Mouse (Mus musculus) MEL (cell line): ENCODE measurements around the gene Tmprss2. TPM values are rescaled to one million over a fixed set of nuclear protein-coding genes. Genes with fewer than 3 reads are reported as not detected.

ENCODE experiments used
- DNase-seq: peaks from one replicate; pipeline ENCODE4 v3.0.0; 2011; ENCODE audit warnings: low read depth, low spot score
- H3K27ac ChIP-seq: 2 replicates; pipeline ENCODE4 v1.5.1; 2012; ENCODE audit warnings: low read depth, mild to moderate bottlenecking, control low read depth, low read length, moderate library complexity; ENCODE audit not compliant: control insufficient read depth
- H3K27me3 ChIP-seq, 2 experiments: fragments of 150-350 bp in 1 of 2; sonication (generic) in 1 of 2; 2 replicates each; pipeline ENCODE4 v1.6.1; 2012; ENCODE audit warnings: low read length in 2 of 2, mild to moderate bottlenecking in 2 of 2, improper control_type of control experiment in 1 of 2, moderate library complexity in 1 of 2; ENCODE audit not compliant: insufficient read depth in 2 of 2, control insufficient read depth in 1 of 2
- H3K36me3 ChIP-seq, 2 experiments: 2 replicates each; pipeline ENCODE4 v1.6.1; 2012 to 2014; ENCODE audit warnings: low read length in 2 of 2, improper control_type of control experiment in 1 of 2, inconsistent platforms in 1 of 2, mild to moderate bottlenecking in 1 of 2; ENCODE audit not compliant: insufficient read depth in 2 of 2, control insufficient read depth in 1 of 2
- H3K4me1 ChIP-seq, 2 experiments: fragments of 150-350 bp in 1 of 2; sonication (generic) in 1 of 2; 2 replicates each; pipeline ENCODE4 v1.6.1; 2012; ENCODE audit warnings: low read length in 2 of 2, improper control_type of control experiment in 1 of 2, mild to moderate bottlenecking in 1 of 2; ENCODE audit not compliant: insufficient read depth in 2 of 2, control insufficient read depth in 1 of 2
- H3K4me3 ChIP-seq, 2 experiments: fragments of 150-350 bp in 1 of 2; sonication (generic) in 1 of 2; 2 replicates each; pipeline ENCODE4 v1.5.1; 2012; ENCODE audit warnings: low read depth in 2 of 2, low read length in 2 of 2, mild to moderate bottlenecking in 2 of 2, moderate library complexity in 2 of 2, control low read depth in 1 of 2, improper control_type of control experiment in 1 of 2; ENCODE audit not compliant: control insufficient read depth in 1 of 2, insufficient read depth in 1 of 2
- H3K79me2 ChIP-seq: 2 replicates; pipeline ENCODE4 v1.6.1; 2012; ENCODE audit warnings: mild to moderate bottlenecking, low read length, moderate library complexity; ENCODE audit not compliant: control insufficient read depth, poor library complexity, insufficient read depth
- H3K9ac ChIP-seq: 2 replicates; pipeline ENCODE4 v1.6.1; 2012; ENCODE audit warnings: low read depth, mild to moderate bottlenecking, control low read depth, low read length, moderate library complexity; ENCODE audit not compliant: control insufficient read depth, poor library complexity, severe bottlenecking
- H3K9me3 ChIP-seq: fragments of 150-350 bp; sonication (generic); replicated peaks from 2 replicates; pipeline ENCODE4 v1.6.1; 2012; ENCODE audit warnings: mild to moderate bottlenecking, low read length, improper control_type of control experiment, moderate library complexity; ENCODE audit not compliant: insufficient read depth
- BHLHE40 ChIP-seq: IDR thresholded peaks from 2 replicates; pipeline ENCODE4 v1.6.1; 2012; ENCODE audit warnings: low read depth, mild to moderate bottlenecking, inconsistent platforms, low read length, improper control_type of control experiment, borderline replicate concordance
- CHD1 ChIP-seq: IDR thresholded peaks from 2 replicates; pipeline ENCODE4 v1.6.1; 2012; ENCODE audit warnings: low read depth, mild to moderate bottlenecking, inconsistent platforms, low read length, improper control_type of control experiment
- CTCF ChIP-seq, 3 experiments: IDR thresholded peaks in 2 of 3; conservative IDR thresholded peaks in 1 of 3; 2 replicates each; pipeline ENCODE4 v1.5.1; 2011 to 2012; ENCODE audit warnings: low read length in 3 of 3, low read depth in 2 of 3, mild to moderate bottlenecking in 2 of 3, improper control_type of control experiment in 1 of 3, inconsistent platforms in 1 of 3, mixed read lengths in 1 of 3, moderate library complexity in 1 of 3; ENCODE audit not compliant: control insufficient read depth in 1 of 3, insufficient read depth in 1 of 3, poor library complexity in 1 of 3, severe bottlenecking in 1 of 3
- EP300 ChIP-seq, 2 experiments: IDR thresholded peaks; 2 replicates each; pipeline ENCODE4 v1.6.1; 2011; ENCODE audit warnings: improper control_type of control experiment in 2 of 2, low read length in 2 of 2, low read depth in 1 of 2, mild to moderate bottlenecking in 1 of 2
- GABPA ChIP-seq: IDR thresholded peaks from 2 replicates; pipeline ENCODE4 v1.6.1; 2012; ENCODE audit warnings: low read depth, mild to moderate bottlenecking, inconsistent platforms, low read length, improper control_type of control experiment, moderate library complexity
- GATA1 ChIP-seq: IDR thresholded peaks from 2 replicates; pipeline ENCODE4 v1.6.1; 2011; ENCODE audit warnings: low read depth, low read length, improper control_type of control experiment
- HCFC1 ChIP-seq: IDR thresholded peaks from 2 replicates; pipeline ENCODE4 v1.6.1; 2012; ENCODE audit warnings: low read depth, mild to moderate bottlenecking, inconsistent platforms, low read length, improper control_type of control experiment, moderate library complexity
- JUND ChIP-seq: IDR thresholded peaks from 2 replicates; pipeline ENCODE4 v1.6.1; 2011; ENCODE audit warnings: low read depth, mild to moderate bottlenecking, improper control_type of control experiment, low read length
- KAT2A ChIP-seq: conservative IDR thresholded peaks from 2 replicates; pipeline ENCODE4 v1.6.1; 2012; ENCODE audit warnings: low read depth, low read length, improper control_type of control experiment, inconsistent platforms
- MAX ChIP-seq: IDR thresholded peaks from 2 replicates; pipeline ENCODE4 v1.6.1; 2011; ENCODE audit warnings: low read length, improper control_type of control experiment
- MAZ ChIP-seq: IDR thresholded peaks from 2 replicates; pipeline ENCODE4 v1.6.1; 2012; ENCODE audit warnings: low read depth, mild to moderate bottlenecking, inconsistent platforms, low read length, improper control_type of control experiment
- MEF2A ChIP-seq: IDR thresholded peaks from 2 replicates; pipeline ENCODE4 v1.6.1; 2014; ENCODE audit warnings: low read depth, mild to moderate bottlenecking, inconsistent platforms, low read length, improper control_type of control experiment; ENCODE audit not compliant: poor library complexity, insufficient replicate concordance, severe bottlenecking; ENCODE audit errors: extremely low read depth
- MXI1 ChIP-seq: IDR thresholded peaks from 2 replicates; pipeline ENCODE4 v1.6.1; 2011; ENCODE audit warnings: mild to moderate bottlenecking, low read depth, low read length, improper control_type of control experiment
- NRF1 ChIP-seq: IDR thresholded peaks from 2 replicates; pipeline ENCODE4 v1.6.1; 2014; ENCODE audit warnings: low read depth, mild to moderate bottlenecking, inconsistent platforms, low read length, improper control_type of control experiment, moderate library complexity; ENCODE audit not compliant: poor library complexity, insufficient read depth, severe bottlenecking
- POLR2A ChIP-seq, 2 experiments: IDR thresholded peaks; 2 replicates each; pipeline ENCODE4 v1.6.1; 2011 to 2012; ENCODE audit warnings: low read length in 2 of 2, mild to moderate bottlenecking in 2 of 2, control low read depth in 1 of 2, improper control_type of control experiment in 1 of 2, low read depth in 1 of 2, moderate library complexity in 1 of 2; ENCODE audit not compliant: control insufficient read depth in 1 of 2, insufficient read depth in 1 of 2, poor library complexity in 1 of 2
- POLR2AphosphoS2 ChIP-seq: IDR thresholded peaks from 2 replicates; pipeline ENCODE4 v1.6.1; 2011; ENCODE audit warnings: low read length, improper control_type of control experiment
- RAD21 ChIP-seq: IDR thresholded peaks from 2 replicates; pipeline ENCODE4 v1.6.1; 2011; ENCODE audit warnings: mild to moderate bottlenecking, low read depth, low read length, improper control_type of control experiment
- SMC3 ChIP-seq: IDR thresholded peaks from 2 replicates; pipeline ENCODE4 v1.6.1; 2011; ENCODE audit warnings: low read depth, low read length, improper control_type of control experiment
- TAL1 ChIP-seq: IDR thresholded peaks from 2 replicates; pipeline ENCODE4 v1.6.1; 2012; ENCODE audit warnings: mild to moderate bottlenecking, inconsistent platforms, low read length, moderate library complexity, mixed read lengths
- TBP ChIP-seq: IDR thresholded peaks from 2 replicates; pipeline ENCODE4 v1.8.0; 2011; ENCODE audit warnings: low read depth, low read length, improper control_type of control experiment
- TCF12 ChIP-seq: IDR thresholded peaks from 2 replicates; pipeline ENCODE4 v1.6.1; 2014; ENCODE audit warnings: low read depth, mild to moderate bottlenecking, inconsistent platforms, low read length, improper control_type of control experiment, moderate library complexity
- UBTF ChIP-seq: IDR thresholded peaks from 2 replicates; pipeline ENCODE4 v1.6.1; 2012; ENCODE audit warnings: low read depth, mild to moderate bottlenecking, inconsistent platforms, low read length, improper control_type of control experiment, moderate library complexity, borderline replicate concordance; ENCODE audit not compliant: insufficient read depth
- USF1 ChIP-seq: IDR thresholded peaks from 2 replicates; pipeline ENCODE4 v1.6.1; 2014; ENCODE audit warnings: low read depth, mild to moderate bottlenecking, inconsistent platforms, low read length, improper control_type of control experiment, moderate library complexity
- USF2 ChIP-seq, 2 experiments: IDR thresholded peaks; 2 replicates each; pipeline ENCODE4 v1.6.1; 2011 to 2012; ENCODE audit warnings: improper control_type of control experiment in 2 of 2, low read length in 2 of 2, borderline replicate concordance in 1 of 2, inconsistent platforms in 1 of 2, low read depth in 1 of 2, mild to moderate bottlenecking in 1 of 2; ENCODE audit not compliant: insufficient read depth in 1 of 2
- ZKSCAN1 ChIP-seq: IDR thresholded peaks from 2 replicates; pipeline ENCODE4 v1.6.1; 2012; ENCODE audit warnings: low read depth, mild to moderate bottlenecking, inconsistent platforms, low read length, improper control_type of control experiment, moderate library complexity
- polyA plus RNA-seq, 2 experiments: library from polyadenylated mRNA; stranded (reverse) in 1 of 2; unstranded in 1 of 2; fragments of >175 nt in 1 of 2; fragments of >200 nt in 1 of 2; gene quantifications; 2 replicates each; pipeline versions ENCODE4 v1.2.1 to v1.2.4; 2012; ENCODE audit warnings: low replicate concordance in 2 of 2, low read depth in 1 of 2; ENCODE audit not compliant: insufficient read length in 2 of 2, insufficient read depth in 1 of 2, missing spikeins in 1 of 2
- total RNA-seq: library from RNA; depleted of rRNA; stranded (reverse); fragments of 300-350 nt; gene quantifications from 2 replicates; pipeline ENCODE4 v1.2.3, GENCODE M21; 2012

Gene Tmprss2
- total and polyA plus RNA-seq, 3 experiments, result not detected

GRCm38 (mm10) chr16:97534448-97534847, 76.5 kb downstream of the Tmprss2 start:
- Histone ChIP-seq H3K27ac (no peak overlapping the region), H3K79me2 (no peaks in the 10 kb centered on the region), H3K4me3 (peak overlapping the region; percentile 78 to 92), H3K9ac (peak overlapping the region; percentile 60)
- no peak for DNase-seq
- TF ChIP-seq CHD1, result no peak
- no peak for TF ChIP-seq RAD21
- TF ChIP-seq NRF1, result no peak
- TF ChIP-seq USF2 (IDR thresholded peaks at IDR 0.05; ENCODE audit: borderline replicate concordance in 1 of 2, insufficient read depth in 1 of 2, low read depth in 1 of 2, low read length in 2 of 2), result no peak
- no peak for TF ChIP-seq TCF12
- TF ChIP-seq MAZ, result no peak
- no peak for TF ChIP-seq KAT2A
- no peak for TF ChIP-seq TAL1
- no peak for TF ChIP-seq GATA1
- TF ChIP-seq POLR2A (IDR thresholded peaks at IDR 0.05; ENCODE audit: control insufficient read depth in 1 of 2, insufficient read depth in 1 of 2, low read depth in 1 of 2, low read length in 2 of 2, poor library complexity in 1 of 2), result no peak
- TF ChIP-seq USF1, result no peak
- no peak for TF ChIP-seq HCFC1
- TF ChIP-seq ZKSCAN1, result no peak
- no peak for TF ChIP-seq UBTF
- TF ChIP-seq CTCF (IDR thresholded peaks at IDR 0.05 in 2 of 3, conservative IDR thresholded peaks at IDR 0.05 in 1 of 3; ENCODE audit: control insufficient read depth in 1 of 3, insufficient read depth in 1 of 3, low read depth in 2 of 3, low read length in 3 of 3, poor library complexity in 1 of 3, severe bottlenecking in 1 of 3), result no peak
- TF ChIP-seq, all 39 proteins: peak for 0
- H3K9me3 ChIP-seq, result no peaks in the 10 kb centered on the region
- no peaks in the 10 kb centered on the region for H3K27me3 ChIP-seq
- H3K4me1 ChIP-seq, result peaks cover 6 to 14% of the 10 kb centered on the region in 2 experiments; a peak in 3 of 4 replicates
- H3K36me3 ChIP-seq, result peaks cover 0 to 3% of the 10 kb centered on the region in 2 experiments; a peak in 1 of 4 replicates

GRCm38 (mm10) chr16:97533751-97534150, 77.2 kb downstream of the Tmprss2 start:
- Histone ChIP-seq H3K36me3 (peaks cover 0 to 3% of the 10 kb centered on the region in 2 experiments; a peak in 1 of 4 replicates), H3K9me3 (no peaks in the 10 kb centered on the region), H3K9ac (no peak overlapping the region), H3K79me2 (no peaks in the 10 kb centered on the region), H3K27me3 (no peaks in the 10 kb centered on the region), H3K27ac (no peak overlapping the region), H3K4me3 (no peak overlapping the region), H3K4me1 (peaks cover 6 to 14% of the 10 kb centered on the region in 2 experiments; a peak in 3 of 4 replicates)
- DNase-seq, result no peak
- TF ChIP-seq MAZ (no peak), MAX (no peak), POLR2AphosphoS2 (no peak), SMC3 (no peak), GATA1 (no peak), EP300 (IDR thresholded peaks at IDR 0.05; ENCODE audit: low read depth in 1 of 2, low read length in 2 of 2) (no peak), MEF2A (no peak), POLR2A (IDR thresholded peaks at IDR 0.05; ENCODE audit: control insufficient read depth in 1 of 2, insufficient read depth in 1 of 2, low read depth in 1 of 2, low read length in 2 of 2, poor library complexity in 1 of 2) (no peak), JUND (no peak), USF1 (no peak), TCF12 (no peak), GABPA (no peak), MXI1 (no peak), BHLHE40 (no peak), CHD1 (no peak), USF2 (IDR thresholded peaks at IDR 0.05; ENCODE audit: borderline replicate concordance in 1 of 2, insufficient read depth in 1 of 2, low read depth in 1 of 2, low read length in 2 of 2) (no peak), TBP (no peak)
- TF ChIP-seq, all 39 proteins: peak for 0
